ENCODE assay signal across 11 mouse cellular contexts in genomic region chr10:81646015-81646555, GRCm38 (mm10). TPM values are rescaled to one million over a fixed set of nuclear protein-coding genes. Genes with fewer than 3 reads are reported as not detected.
DNase-seq lines count a peak whose midpoint lies in the region; ATAC-seq and TF ChIP-seq lines count a peak whose summit lies in the region.
"Had no signal": no experiment of that assay in that cellular context is flagged by ENCODE, and none has a peak within 500 bp of the region (broad histone marks: within the 10 kb centered on the region; RNA-seq: fewer than 3 reads in every experiment).

No protein-coding gene starts in this region.

- no peak overlapping the region for H3K4me2 ChIP-seq in kidney, embryonic 15.5 days

- H3K9ac ChIP-seq in kidney, embryonic 15.5 days = no peak overlapping the region
- H3K9ac ChIP-seq: liver, embryonic 14.5 days had no signal

- TF ChIP-seq CTCF in kidney, adult 2 months (conservative IDR thresholded peaks at IDR 0.05; ENCODE audit: insufficient read depth, insufficient read length, low read depth, low read length) = no peak

- no peak for ATAC-seq in kidney, embryonic 15.5 days (replicated peaks; ENCODE audit: low FRiP score)

- no peak for TF ChIP-seq POLR2A in kidney, adult 2 months (IDR thresholded peaks at IDR 0.05; ENCODE audit: low read depth, low read length)

- DNase-seq in kidney, adult 2 months = peak; percentile 71
- peak; percentile 4 for DNase-seq in thymus, postnatal 14 days
- DNase-seq in thymus, adult 18-20 months = no peak
- DNase-seq in adrenal gland, postnatal 25 days = peak; percentile 62
- peak; percentile 9 for DNase-seq in testis, postnatal 14 days (ENCODE audit: low spot score)
- DNase-seq in gastrocnemius, postnatal 14 days = no peak
- DNase-seq: left cerebral cortex, postnatal 4 days; midbrain, embryonic 14.5 days; retina, postnatal 1 day had no signal

- no peak overlapping the region for H3K4me3 ChIP-seq in kidney, adult 2 months (ENCODE audit: insufficient read depth, low read depth, low read length)
- no peak overlapping the region for H3K4me3 ChIP-seq in kidney, embryonic 15.5 days (replicated peaks)

- 64% methylated on average over 7 of the region's 7 CpGs for WGBS in kidney, adult 2 months
- 82% methylated on average over 7 of the region's 7 CpGs for WGBS in kidney, embryonic 15.5 days

- no peak overlapping the region for H3K27ac ChIP-seq in kidney, adult 2 months (ENCODE audit: insufficient read depth, low read depth, low read length)
- H3K27ac ChIP-seq in kidney, embryonic 15.5 days = no peak overlapping the region
- H3K27ac ChIP-seq: liver, embryonic 14.5 days had no signal

- H3K9me3 ChIP-seq in kidney, embryonic 15.5 days (replicated peaks) = peaks cover 4% of the 10 kb centered on the region; the same call in 1 of the 2 replicates

- intact Hi-C loops in gastrocnemius, postnatal 14 days (cut with DNase I; ENCODE audit: low total_unique reads) = no loop called here

- no peaks in the 10 kb centered on the region for H3K27me3 ChIP-seq in kidney, adult 2 months (replicated peaks; ENCODE audit: control insufficient read depth, insufficient read depth, low read length)
- no peaks in the 10 kb centered on the region for H3K27me3 ChIP-seq in kidney, embryonic 15.5 days

- H3K36me3 ChIP-seq in kidney, adult 2 months (ENCODE audit: control insufficient read depth, insufficient read depth, low read length) = no peaks in the 10 kb centered on the region
- H3K36me3 ChIP-seq in kidney, embryonic 15.5 days = peaks cover 10% of the 10 kb centered on the region

- peaks cover 7% of the 10 kb centered on the region; the same call in 1 of the 2 replicates for H3K4me1 ChIP-seq in kidney, adult 2 months (ENCODE audit: control insufficient read depth, insufficient read depth, low read length)
- H3K4me1 ChIP-seq in kidney, embryonic 15.5 days = peaks cover 35% of the 10 kb centered on the region

RNA-seq across cellular contexts. Expression of gene Gm10778, which starts 2.8 kb away (rescaled TPM):
- 0.45 and 0.56 TPM in 2 replicates for polyA plus RNA-seq in kidney, adult 2 months (2012; rRNA removed)
- 3.8 and 5.0 TPM in 2 replicates for polyA plus RNA-seq in kidney, embryonic 15.5 days (2015; fragmentation: Nextera tagmentation; extraction: Ambion mirVana)
- total RNA-seq in adrenal gland, postnatal 25 days (2021) = 3.2 and 3.6 TPM in 2 replicates
- total RNA-seq in gastrocnemius, postnatal 14 days (2021) = 1 to 10 TPM; 1.6 to 1.8 TPM

RNA-seq across cellular contexts. Expression of gene Ankrd24, which starts 17.7 kb away (rescaled TPM):
- polyA plus RNA-seq in kidney, adult 2 months (2012; rRNA removed) = 67.1 and 81.0 TPM in 2 replicates
- polyA plus RNA-seq in kidney, embryonic 15.5 days (2015; fragmentation: Nextera tagmentation; extraction: Ambion mirVana) = 15.2 and 17.3 TPM in 2 replicates
- 30.5 and 37.8 TPM in 2 replicates for total RNA-seq in adrenal gland, postnatal 25 days (2021)
- 10 to 100 TPM in 1 of 2 experiments, 1 to 10 TPM in 1; 6.8 to 10.9 TPM for total RNA-seq in gastrocnemius, postnatal 14 days (2021)

RNA-seq across cellular contexts. Expression of gene Sirt6, which starts 18.5 kb away (rescaled TPM):
- polyA plus RNA-seq in kidney, adult 2 months (2012; rRNA removed) = 16.3 and 19.7 TPM in 2 replicates
- polyA plus RNA-seq in kidney, embryonic 15.5 days (2015; fragmentation: Nextera tagmentation; extraction: Ambion mirVana) = 40.0 and 42.8 TPM in 2 replicates
- 28.3 and 30.2 TPM in 2 replicates for total RNA-seq in adrenal gland, postnatal 25 days (2021)
- 1 to 10 TPM; 5.4 to 5.6 TPM for total RNA-seq in gastrocnemius, postnatal 14 days (2021)

RNA-seq across cellular contexts. Expression of gene BC025920, which starts 40.0 kb away (rescaled TPM):
- polyA plus RNA-seq in kidney, adult 2 months (2012; rRNA removed) = 1.0 and 1.1 TPM in 2 replicates
- polyA plus RNA-seq in kidney, embryonic 15.5 days (2015; fragmentation: Nextera tagmentation; extraction: Ambion mirVana) = 0.62 and 0.84 TPM in 2 replicates
- 2.4 and 2.6 TPM in 2 replicates for total RNA-seq in adrenal gland, postnatal 25 days (2021)
- 1 to 10 TPM; 1.7 to 2.2 TPM for total RNA-seq in gastrocnemius, postnatal 14 days (2021)

RNA-seq across cellular contexts. Expression of gene Tle6, which starts 45.2 kb away (rescaled TPM):
- polyA plus RNA-seq in kidney, adult 2 months (2012; rRNA removed) = 3.9 and 4.3 TPM in 2 replicates
- polyA plus RNA-seq in kidney, embryonic 15.5 days (2015; fragmentation: Nextera tagmentation; extraction: Ambion mirVana) = 15.6 and 16.8 TPM in 2 replicates
- total RNA-seq in adrenal gland, postnatal 25 days (2021) = 26.4 and 37.4 TPM in 2 replicates
- 1 to 10 TPM; 2.4 to 4.4 TPM for total RNA-seq in gastrocnemius, postnatal 14 days (2021)

Comparison
In these comparisons a context has a peak if more than half of its experiments do, and no peak if none do; other contexts are left out.
1. DNase-seq: peak in kidney, adult 2 months (single experiment), thymus, postnatal 14 days (single experiment), adrenal gland, postnatal 25 days (single experiment) and testis, postnatal 14 days (single experiment); none in thymus, adult 18-20 months (0 of 2) and gastrocnemius, postnatal 14 days (single experiment).